Mouse (Mus musculus) megakaryocyte-erythroid progenitor cell, adult 5-6 weeks (primary cell): ENCODE measurements at regions not wholly inside any gene's neighbourhood (a gene's known extent, or its start where the extent isn't known, plus 50 kb on each side); places are given as distances from the start of the nearest gene placed in this dataset.

ENCODE experiments used
- ATAC-seq: replicated peaks from 2 replicates; pipeline ENCODE4 v1.8.0; 2016; ENCODE audit warnings: mild to moderate bottlenecking, inconsistent platforms; ENCODE audit not compliant: severe bottlenecking, poor library complexity, low FRiP score, low TSS enrichment

- ATAC-seq: no peak
These were observed 182.3 kb upstream of the Lmcd1 start for GRCm38 (mm10) chr6:112091125-112091763.

GRCm38 (mm10) chr6:112093300-112093699 is 180.3 kb upstream of the Lmcd1 start:
- no peak for ATAC-seq

GRCm38 (mm10) chr6:112097699-112098098 is 175.9 kb upstream of the Lmcd1 start:
- no peak for ATAC-seq

DNA sequence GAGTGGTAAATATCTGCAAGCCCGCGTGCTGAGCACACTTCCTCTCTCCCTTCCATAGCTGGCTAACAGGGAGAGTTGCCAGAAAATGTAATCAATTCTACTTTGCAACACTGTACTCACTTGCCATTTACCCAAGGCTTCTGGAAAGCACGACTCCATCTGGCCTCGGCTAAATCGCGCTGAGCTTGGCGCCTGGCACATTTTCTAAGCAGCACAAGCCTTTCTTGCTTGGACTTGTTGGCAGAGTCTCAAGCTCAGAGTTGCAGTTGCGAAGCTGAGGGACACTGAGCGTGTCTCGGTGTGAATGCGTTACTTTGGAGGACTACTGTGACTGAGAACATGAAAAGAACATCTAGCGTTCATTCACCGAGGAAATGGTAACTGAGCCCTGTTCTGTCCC is 164.9 kb upstream of the Lmcd1 start:
- no peak for ATAC-seq

- ATAC-seq: no peak
These were observed 154.4 kb upstream of the Lmcd1 start for GRCm38 (mm10) chr6:112119180-112119579.

DNA sequence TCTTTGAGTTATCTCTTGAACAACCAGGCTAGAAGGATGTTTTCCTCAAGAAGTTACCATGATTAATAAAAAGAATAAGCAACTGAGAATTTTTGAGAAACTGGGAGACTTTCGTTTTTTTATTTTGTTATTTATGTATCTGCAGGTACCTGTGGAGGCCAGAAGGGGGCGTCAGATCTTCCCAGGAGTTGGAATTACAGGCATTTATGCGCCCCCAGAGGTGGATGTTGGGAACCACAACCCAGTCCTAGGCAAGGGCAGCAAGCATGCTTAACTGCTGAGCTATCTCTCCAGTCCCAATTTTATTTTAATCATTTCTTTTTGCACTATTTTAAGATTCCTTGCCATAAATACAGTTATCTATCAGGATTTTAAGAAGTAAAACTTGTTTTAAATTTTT is 140.0 kb upstream of the Lmcd1 start:
- peak; percentile 74; the same call in 1 of the 2 replicates for ATAC-seq

DNA sequence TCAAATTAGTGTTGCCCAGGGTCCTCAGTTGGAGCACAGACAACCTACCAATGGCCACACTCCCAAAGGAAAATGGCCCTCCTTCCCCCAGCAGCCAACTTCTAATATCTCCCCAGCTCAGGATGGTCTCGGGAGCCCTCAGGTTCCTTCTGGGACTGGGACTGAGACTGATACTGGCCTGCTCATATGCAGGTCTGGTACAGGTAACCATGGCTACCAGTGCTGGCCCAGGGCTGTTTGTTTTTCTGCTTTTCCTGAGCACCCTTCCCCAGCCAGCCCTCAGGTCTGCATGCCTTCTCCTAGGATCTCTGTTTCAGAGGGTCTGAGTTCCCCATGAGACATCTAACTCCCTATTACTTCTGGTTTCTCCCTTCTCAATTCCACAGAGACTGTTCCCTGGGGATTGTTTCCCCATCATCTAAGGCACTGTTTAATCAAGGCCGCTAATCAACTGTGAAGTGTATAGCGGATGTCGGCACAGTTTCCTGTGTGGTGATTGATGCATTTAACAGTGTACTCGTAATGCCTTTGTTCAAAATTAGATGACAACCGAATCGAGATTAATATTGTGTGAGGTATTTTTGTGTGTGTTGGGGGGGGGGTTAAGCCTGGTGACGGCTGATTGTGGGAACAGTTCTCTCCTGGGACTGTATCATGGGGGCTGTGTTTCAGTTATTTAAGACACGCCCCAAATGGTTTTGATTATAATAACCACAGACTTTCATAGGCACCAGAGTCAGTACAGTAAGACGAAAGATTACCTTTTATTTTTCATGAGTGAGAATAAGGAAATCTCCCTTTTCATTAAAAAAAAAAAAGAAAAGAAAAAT is 120.8 kb upstream of the Lmcd1 start:
- ATAC-seq: no peak

- no peak for ATAC-seq
These were observed 106.1 kb upstream of the Lmcd1 start for GRCm38 (mm10) chr6:112167487-112167886.

DNA sequence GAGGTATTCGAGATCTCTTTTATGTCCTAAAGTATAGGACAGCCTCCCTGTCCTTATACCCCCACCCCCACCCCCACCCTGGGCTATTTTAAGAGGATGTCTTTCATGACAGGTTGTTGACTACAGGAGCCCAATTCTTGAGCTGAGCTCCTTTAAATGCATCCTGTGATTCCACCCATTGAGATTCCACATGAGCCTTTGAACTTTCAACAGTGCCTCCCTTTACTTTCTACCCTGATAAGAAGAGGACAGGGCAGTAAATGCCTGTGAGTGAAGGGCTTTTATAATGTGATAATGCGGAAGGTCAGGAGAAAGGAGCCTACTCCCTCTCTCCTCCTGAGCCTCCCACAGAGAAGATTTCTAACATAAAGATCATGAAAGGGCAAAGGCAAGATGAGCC is 97.2 kb upstream of the Lmcd1 start:
- ATAC-seq: no peak

DNA sequence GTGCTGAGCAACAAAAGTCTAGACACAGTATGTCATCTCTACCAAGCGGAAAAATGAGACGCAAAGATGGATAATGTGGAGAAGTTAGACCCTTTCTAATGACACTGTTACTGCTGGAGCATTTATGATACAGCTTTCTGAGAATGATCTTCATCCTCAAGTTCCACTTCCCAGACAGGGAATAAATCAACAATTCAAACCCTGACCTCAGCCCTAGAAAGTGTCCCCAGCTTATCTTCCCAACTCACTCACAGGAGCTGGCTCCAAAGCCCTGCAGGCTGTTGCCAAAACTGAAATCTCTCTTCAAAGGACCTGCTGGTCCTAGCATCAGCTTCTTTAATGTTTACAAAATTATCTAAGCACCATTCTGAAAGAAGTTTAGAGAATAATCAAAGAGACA is 85.9 kb upstream of the Lmcd1 start:
- ATAC-seq: no peak

DNA sequence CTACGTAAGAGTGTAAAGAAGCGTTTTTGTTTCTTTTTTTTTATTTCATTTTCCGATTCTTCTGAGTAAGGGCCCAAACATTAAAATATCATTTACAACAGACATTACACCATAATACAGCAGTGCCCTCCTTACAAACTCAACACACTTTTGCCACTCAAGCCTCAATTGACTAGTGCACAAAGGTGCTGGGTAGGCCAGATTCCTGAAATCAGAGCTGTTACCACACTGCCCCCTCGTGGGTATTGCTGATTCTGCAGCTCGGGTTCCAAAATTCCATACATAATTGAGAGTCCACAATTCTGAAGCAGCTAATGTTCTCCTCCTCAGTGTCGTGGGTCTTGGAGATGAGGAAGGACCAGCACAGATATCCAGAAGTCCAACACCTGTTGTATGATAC is 82.5 kb upstream of the Lmcd1 start:
- 0 out of 2 replicates have a peak, but pooled peaks have one; percentile 63 for ATAC-seq

DNA sequence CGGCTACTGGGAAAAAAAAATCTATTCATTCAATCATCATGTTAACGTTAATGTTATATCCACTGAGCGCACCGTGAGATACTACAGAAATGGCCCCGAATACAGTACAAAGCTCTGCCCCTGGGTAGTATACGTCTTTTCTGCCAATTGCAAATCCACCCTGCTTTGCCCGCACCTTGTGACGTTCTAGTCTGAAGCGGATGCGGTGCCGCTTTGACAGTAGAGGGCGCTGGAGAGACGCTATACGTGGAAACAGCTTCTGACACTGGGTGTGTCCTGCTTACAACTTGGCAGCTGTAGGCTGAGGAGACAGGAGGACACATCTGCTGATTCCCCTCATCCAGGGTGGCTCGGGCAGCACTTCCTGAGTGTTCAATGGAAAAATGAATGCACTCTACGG is 76.1 kb upstream of the Lmcd1 start:
- ATAC-seq: peak; percentile 94

GRCm38 (mm10) chr6:112199241-112199640 is 74.3 kb upstream of the Lmcd1 start:
- no peak for ATAC-seq

DNA sequence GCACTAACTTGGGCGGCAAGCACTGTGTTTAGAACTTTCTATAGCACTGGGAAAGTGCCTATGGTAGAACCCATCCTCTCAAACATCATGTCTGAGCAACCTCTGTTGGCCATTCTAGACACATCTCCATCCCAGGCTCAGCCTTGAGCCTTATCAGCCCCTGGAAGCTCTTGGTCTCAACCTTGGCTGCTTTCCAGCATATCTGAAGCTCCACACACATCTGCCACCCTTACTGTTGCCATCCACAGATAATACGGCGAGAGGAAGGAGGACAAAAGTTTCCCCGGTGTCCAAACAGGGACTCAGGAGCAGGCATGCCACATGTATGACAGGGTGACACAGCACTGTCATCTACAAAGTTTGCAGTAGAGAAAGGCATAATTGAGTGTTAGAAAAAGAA is 71.4 kb upstream of the Lmcd1 start:
- peak; percentile 83 for ATAC-seq

- no peak for ATAC-seq
These were observed 70.2 kb upstream of the Lmcd1 start for GRCm38 (mm10) chr6:112203321-112203720.

GRCm38 (mm10) chr6:112204956-112205355 is 68.6 kb upstream of the Lmcd1 start:
- no peak for ATAC-seq

GRCm38 (mm10) chr6:112205420-112205995 is 68.0 kb upstream of the Lmcd1 start:
- ATAC-seq: no peak

DNA sequence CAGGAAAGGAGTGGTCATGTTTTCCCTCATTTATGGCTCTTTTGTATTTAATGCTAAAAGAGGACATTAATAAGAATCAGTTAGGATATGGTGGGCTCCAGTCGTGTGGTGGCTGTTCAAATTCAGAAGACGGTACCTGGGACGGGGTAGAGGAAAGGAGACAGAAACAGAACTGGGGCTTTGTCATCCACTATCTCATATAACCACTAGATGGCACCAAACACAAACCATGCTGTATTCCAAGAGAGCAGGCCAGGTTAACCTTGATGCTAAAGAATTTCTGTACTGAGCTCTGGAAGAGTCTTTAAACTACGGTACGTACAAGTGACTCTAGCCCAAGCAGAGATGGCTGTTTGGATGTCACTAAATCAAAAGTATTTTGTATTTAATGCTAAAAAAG is 66.3 kb upstream of the Lmcd1 start:
- peak; percentile 81 for ATAC-seq

DNA sequence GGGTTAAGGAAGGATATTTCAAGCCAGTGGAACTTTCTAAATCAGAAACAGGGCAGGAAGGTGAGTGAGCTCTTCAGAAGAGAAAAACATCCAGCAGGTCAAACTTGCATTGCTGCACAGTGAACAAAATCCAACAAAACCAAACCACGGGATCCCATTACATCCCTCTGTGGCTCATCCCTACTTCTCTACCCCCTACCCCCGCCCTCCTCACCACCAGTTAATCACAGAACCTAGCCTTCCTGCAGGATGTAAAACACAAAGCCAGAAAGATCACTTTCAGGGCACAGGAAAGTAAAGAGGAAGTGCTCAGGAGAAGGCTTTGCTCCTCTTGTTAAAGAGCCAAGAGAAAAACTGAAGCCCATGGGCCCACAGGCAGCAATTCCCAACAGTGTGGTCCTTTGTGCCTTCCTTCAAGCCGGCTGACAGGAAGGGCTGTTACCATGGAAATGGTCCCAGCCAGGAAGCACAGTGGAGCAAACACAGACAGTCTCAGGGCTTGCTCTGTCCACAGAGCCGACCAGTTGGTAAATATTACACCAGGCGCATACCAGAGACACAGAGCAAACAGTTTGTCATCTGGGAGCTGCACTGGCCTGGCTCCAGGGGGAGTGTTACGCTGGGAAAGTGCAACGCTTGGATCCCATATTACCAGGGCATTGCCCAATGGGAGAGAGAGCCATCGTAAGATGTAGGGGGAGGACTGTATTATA is 63.2 kb upstream of the Lmcd1 start:
- no peak for ATAC-seq

DNA sequence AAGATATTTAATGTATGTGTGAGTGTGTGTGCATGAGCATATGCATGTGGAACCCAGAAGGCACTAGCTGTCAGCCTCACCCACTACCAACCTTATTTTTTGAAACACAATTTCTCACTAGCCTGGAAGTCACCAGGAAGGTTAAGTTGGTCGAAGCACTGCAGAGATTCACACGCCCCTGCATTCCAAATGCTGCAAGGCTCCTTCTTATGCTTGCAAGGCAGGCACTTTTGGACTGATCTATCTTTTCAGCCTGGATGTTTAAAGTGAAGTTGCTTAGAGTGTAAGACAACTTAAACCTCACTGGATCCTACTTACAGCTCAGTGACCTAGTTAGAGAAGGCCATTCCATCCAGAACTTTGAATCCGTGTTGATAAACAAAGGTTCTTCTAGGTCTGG is 56.7 kb upstream of the Lmcd1 start:
- no peak for ATAC-seq
